Mouse (Mus musculus): ENCODE data around the gene 4933428G20Rik.

4933428G20Rik gene

GRCm38 (mm10) chr11:97463166-97463565 is 37.0 kb downstream of the 4933428G20Rik start:
- DNase-seq (ENCODE audit: low spot score in 2 of 2) = no peak

DNA sequence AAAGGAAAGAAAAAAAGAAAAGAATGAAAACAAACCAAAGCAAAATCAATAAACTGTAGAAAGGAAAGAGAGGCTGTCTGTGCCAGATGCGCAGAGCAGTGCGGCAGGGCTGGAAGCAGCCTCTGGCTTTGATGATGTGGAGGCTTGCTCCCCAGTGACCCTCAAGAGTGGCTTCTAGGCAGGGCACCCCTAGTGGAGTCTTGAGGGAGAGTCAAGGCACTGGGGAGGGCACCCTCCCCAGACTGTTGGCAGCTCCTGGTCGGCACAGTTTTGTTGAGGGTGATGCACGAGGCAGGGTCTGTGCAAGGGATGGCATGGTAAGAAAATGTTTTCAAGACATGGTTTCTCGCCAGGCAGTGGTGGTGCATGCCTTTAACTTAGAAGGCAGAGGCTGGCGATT is 37.6 kb downstream of the 4933428G20Rik start:
- DNase-seq (ENCODE audit: low spot score in 2 of 2) = no peak

DNA sequence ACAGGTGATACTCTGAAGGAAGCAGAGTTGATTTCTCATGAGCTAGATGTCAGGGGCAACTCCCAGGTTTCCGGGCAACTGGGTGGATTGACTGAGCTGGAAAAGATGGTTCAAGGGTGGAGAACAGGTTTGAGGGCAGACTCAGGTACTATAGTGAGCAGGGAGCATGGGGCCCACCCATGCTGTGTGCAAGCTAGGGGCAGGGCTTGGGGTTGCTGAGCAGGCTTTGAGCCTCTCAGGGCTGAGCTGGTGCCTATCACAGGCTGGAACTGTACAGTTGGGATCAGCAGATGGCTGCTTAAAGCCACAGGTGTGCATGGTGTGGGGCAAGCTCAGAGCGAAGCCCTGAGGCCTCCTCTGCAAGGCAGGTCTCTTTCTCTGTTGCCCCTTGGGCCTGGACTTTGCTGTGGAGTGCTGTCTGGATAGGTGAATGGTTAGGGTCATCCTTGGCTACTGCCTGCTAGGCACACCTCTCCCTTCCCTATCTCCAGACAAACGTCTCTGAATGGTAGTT is 38.8 kb downstream of the 4933428G20Rik start:
- DNase-seq (ENCODE audit: low spot score in 2 of 2) = no peak

DNA sequence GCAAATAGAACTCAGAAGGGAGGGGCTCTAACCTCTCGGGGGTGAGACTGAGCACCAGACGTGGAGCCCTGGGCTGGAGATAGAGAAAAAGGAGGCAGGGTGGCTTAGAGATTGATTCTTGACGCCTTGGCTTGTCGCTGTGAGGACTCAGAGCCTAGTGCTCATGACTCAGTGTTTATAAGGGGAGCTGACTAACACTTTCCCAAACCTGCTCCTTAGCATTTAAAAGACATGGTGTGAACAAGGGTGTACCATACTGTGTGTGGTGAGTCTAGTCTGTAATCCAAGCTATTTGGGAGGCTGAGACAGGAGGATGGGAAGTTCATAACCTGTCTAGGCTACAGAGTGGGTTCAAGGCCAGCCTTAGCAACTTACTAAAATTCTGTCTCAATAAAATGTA is 43.0 kb downstream of the 4933428G20Rik start:
- no peak for DNase-seq (ENCODE audit: low spot score in 2 of 2)

DNA sequence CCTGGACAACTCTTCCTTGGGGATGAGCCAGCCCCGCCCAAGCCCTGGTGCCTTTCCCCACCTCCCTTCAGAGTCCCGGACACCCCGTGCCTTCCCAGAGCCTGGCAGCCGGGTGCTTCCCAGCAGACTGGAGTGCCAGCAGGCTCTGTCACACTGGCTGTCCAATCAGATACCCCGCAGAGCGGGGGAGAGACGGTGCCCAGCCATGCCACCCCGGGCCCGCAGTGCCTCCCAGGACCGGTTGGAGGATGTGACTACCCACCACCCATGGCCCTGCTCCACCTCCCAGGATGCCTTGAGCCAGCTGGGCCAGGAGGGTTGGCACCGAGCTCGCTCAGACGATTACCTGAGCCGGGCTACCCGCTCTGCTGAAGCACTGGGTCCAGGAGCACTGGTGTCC is 48.5 kb downstream of the 4933428G20Rik start:
- no peak for DNase-seq (ENCODE audit: low spot score in 2 of 2)

GRCm38 (mm10) chr11:97450305-97450922 is 49.7 kb downstream of the 4933428G20Rik start:
- peak; percentile 57 to 67 for DNase-seq (ENCODE audit: low spot score in 2 of 2)

GRCm38 (mm10) chr11:97449601-97450293 is 50.4 kb downstream of the 4933428G20Rik start:
- peak; percentile 75 to 77 for DNase-seq (ENCODE audit: low spot score in 2 of 2)

DNA sequence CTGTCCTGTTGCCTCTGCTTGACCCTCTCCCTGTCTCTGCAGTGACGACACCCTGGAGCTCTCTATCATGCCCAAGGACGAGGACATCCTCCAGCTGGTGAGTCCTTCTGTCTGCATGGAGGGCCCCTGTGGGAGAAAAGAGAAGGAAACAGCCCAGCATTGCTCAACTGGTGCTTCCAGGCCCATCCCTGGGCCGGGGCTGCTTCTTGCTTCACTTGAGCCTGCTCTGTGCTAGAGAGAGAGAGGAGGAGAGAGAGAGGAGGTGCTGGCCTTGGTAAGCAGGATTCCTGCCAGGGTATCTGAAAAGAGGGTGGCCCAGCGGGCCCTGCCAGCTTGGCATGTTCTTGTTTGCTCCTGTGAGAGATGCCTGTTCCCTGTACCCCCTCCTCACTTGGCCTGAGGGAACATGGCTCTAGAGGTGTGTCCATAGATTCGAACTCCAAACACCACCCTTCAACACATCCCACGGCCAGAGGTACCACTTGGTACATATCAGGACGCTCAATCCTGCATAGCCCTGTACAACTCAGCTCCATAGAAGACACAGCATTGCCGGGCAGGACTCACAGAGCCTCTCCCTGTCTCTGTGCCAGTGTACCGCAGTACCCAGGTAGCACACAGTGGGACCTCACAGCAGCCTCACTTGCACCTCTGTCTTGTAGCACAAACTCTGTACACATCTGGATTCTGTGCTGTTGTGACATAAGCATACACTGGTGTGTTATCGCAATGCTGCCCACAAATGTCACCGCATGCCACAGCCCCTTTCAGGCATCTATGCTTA is 51.3 kb downstream of the 4933428G20Rik start:
- no peak for DNase-seq (ENCODE audit: low spot score in 2 of 2)

GRCm38 (mm10) chr11:97447979-97448378 is 52.2 kb downstream of the 4933428G20Rik start:
- no peak for DNase-seq (ENCODE audit: low spot score in 2 of 2)

DNA sequence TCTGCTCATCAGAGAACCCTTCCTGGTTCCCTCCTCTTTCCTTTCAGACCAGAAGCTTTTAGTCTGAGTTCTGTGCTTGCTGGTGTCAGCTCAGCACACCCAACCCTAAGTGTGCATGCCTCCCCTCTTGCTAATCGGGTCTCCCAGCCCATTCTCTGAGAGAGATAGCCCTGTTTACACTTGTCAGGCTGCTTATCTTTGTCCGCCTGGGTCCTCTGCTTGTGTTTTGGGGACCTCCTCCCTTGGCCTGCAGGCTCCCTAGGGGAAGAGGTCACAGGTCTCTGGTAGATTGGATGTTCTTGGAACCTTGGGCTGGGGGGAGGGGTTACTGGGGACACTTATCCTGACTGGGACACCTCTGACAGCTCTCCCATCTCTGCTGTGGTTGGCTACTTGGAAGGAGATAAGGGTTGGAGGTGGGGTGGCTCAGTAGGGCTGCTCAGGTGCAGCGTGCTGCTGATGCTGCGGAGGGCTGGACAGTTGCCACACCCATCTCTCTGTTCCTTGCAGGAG is 54.1 kb downstream of the 4933428G20Rik start:
- DNase-seq (ENCODE audit: low spot score in 2 of 2) = no peak

DNA sequence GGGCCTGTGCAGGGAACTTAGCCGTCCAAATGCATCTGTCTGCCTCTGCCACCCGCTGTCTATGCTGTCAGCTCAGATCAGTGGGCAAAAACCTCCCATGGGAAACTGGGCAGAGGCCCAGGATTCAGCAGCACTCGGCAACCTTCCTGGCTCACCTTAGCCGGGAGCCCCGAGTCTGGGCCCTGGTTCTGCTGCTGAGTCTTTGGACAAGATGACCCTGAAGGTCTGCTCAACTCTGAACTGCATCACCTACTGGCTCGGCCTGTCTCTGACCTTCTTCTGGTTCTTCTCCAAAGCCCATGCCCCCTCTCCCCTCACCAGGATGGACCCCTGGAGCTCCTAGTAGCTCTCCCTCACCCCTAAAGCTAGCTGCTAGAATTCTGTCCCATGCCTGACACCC is 54.5 kb downstream of the 4933428G20Rik start:
- DNase-seq (ENCODE audit: low spot score in 2 of 2) = no peak

DNA sequence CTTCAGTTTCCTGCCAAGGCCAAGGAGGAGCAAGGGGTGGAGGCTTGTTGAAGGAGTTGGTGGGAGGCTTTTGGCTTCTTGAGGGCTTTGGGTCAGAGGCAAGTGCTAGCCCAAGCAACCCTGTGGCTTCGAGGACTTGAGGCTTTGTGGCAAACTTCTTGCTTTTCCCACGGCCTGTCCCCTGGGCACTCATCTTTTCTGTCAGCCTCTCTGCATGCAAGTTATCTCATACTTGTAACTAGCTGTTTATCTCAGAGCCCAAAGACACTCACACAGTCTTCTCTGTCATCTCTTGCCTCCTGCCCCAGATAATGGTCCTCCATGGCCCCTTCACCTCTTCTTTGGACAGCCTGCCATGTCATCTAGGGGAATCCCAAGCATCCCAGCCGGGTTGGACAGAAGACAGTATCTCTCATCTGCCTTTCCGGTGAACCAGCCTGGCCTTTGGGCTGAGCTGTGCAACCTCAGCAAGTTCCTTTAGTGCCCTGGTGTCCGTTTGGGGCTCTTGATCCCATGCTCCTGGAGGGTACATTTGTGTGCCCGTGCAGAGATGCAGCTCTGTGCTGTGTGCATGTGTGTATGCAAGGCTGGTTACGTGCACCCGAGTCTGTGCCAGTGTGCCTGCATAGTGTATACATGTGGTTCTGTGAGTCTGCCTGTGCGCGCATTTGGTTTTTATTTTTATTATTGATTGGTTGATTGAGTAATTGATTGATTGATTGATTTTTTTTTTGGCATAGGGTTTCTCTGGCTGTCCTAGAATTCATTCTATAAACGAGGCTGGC is 57.1 kb downstream of the 4933428G20Rik start:
- no peak for DNase-seq (ENCODE audit: low spot score in 2 of 2)

- DNase-seq (ENCODE audit: low spot score in 2 of 2) = no peak
Measured at GRCm38 (mm10) chr11:97441658-97442125, 58.4 kb downstream of the 4933428G20Rik start.

DNA sequence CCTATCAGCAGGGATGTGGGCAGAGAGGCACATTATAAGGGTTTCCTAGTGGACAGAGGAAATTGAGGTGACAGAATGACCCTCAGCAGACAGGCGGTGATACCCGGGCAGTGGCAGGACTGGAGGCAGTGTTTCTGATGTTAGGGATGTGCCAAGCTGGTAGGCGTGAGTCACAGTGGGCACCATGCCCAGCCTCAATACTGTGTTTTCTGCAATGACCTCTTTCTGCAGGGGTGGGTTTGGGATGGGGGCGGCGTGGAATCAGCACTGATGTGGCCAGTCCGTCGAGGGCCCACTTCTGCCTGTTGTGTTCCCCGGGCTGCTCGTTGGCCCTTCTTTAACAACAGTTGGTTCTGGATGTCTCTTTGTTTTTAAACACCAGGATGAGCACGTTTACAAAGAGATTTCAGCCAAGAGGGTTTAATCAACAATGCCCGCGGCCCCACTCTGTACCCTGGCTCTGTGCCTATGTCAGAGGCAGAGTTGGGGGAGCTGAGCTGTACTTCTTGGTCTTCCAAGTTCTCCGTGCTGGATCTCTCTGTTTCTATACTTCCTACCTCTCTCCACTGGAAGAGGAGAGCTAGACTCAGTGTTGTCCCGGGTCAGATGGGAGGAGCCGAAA is 59.0 kb downstream of the 4933428G20Rik start:
- no peak for DNase-seq (ENCODE audit: low spot score in 2 of 2)

Measured in right cerebral cortex, adult 2 months (tissue).